Mouse (Mus musculus) hindbrain, embryonic 15.5 days (tissue): Measurements from ENCODE around the gene 1700017N19Rik. TPM values are rescaled to one million over a fixed set of nuclear protein-coding genes. Genes with fewer than 3 reads are reported as not detected.
"Not testable (repeated sequence)": the region's sequence is repeated elsewhere in the genome, so short reads cannot be mapped to it uniquely, and the experiment has no call there.

Source experiments
- ATAC-seq: fragments of 200-750 bp; cut with Nextera tagmentation; 2 replicates; pipeline ENCODE4 v1.8.0; 2017; ENCODE audit warnings: low read depth, moderate number of reproducible peaks, moderate TSS enrichment; ENCODE audit not compliant: low FRiP score
- H3K27ac ChIP-seq: fragments of 300-500 bp; sonication (generic); replicated peaks from 2 replicates; pipeline ENCODE4 v1.5.1; 2015; ENCODE audit warnings: mild to moderate bottlenecking, inconsistent platforms
- H3K27me3 ChIP-seq: fragments of 300-500 bp; sonication (generic); 2 replicates; pipeline ENCODE4 v1.6.1; 2015; ENCODE audit warnings: control low read depth, inconsistent platforms
- H3K36me3 ChIP-seq: fragments of 300-500 bp; sonication (generic); 2 replicates; pipeline ENCODE4 v1.6.1; 2015; ENCODE audit warnings: control low read depth, inconsistent platforms
- H3K4me1 ChIP-seq: fragments of 300-500 bp; sonication (generic); replicated peaks from 2 replicates; pipeline ENCODE4 v1.6.1; 2015; ENCODE audit warnings: control low read depth, inconsistent platforms
- H3K4me2 ChIP-seq: fragments of 300-500 bp; sonication (generic); 2 replicates; pipeline ENCODE4 v1.6.1; 2015; ENCODE audit warnings: moderate library complexity, mild to moderate bottlenecking, inconsistent platforms
- H3K4me3 ChIP-seq: fragments of 300-500 bp; sonication (generic); 2 replicates; pipeline ENCODE4 v1.5.1; 2015; ENCODE audit warnings: mild to moderate bottlenecking, inconsistent platforms
- H3K9ac ChIP-seq: fragments of 300-500 bp; sonication (generic); 2 replicates; pipeline ENCODE4 v1.6.1; 2015; ENCODE audit warnings: inconsistent platforms
- H3K9me3 ChIP-seq: fragments of 300-500 bp; sonication (generic); 2 replicates; pipeline ENCODE4 v1.6.1; 2016; ENCODE audit warnings: control low read depth, inconsistent platforms
- WGBS: fragments of 180-500 bp; shearing (Covaris S2); methylation state at CpG from one replicate; pipeline ENCODE4 v1.1.7; 2015; 5-methylcytosine and 5-hydroxymethylcytosine counted together
- polyA plus RNA-seq: library from polyadenylated mRNA; unstranded; fragments of >200 nt; fragmentation: Nextera tagmentation; extraction: Ambion mirVana; gene quantifications from 2 replicates; pipeline ENCODE4 v1.2.1, GENCODE M21; 2015

1700017N19Rik gene
- 0.26 TPM in 1 of 2 replicates, not detected in the other for polyA plus RNA-seq

GRCm38 (mm10) chr10:100590323-100590722 lies at the start of gene 1700017N19Rik, which contains the start of gene 4930430F08Rik:
Gene 1700017N19Rik (plus strand): TSS chr10:100590484.
Gene 4930430F08Rik (minus strand): TSS chr10:100590423.
- no peak for ATAC-seq
- Histone ChIP-seq H3K9me3 (no peaks in the 10 kb centered on the region), H3K4me2 (peak within 1 kb of the TSS; percentile 61), H3K9ac (peak within 1 kb of the TSS; percentile 85), H3K4me1 (peaks cover 10% of the 10 kb centered on the region), H3K27ac (no peak within 1 kb of the TSS), H3K4me3 (peak within 1 kb of the TSS; percentile 87), H3K27me3 (no peaks in the 10 kb centered on the region), H3K36me3 (no peaks in the 10 kb centered on the region)
- WGBS = 72% methylated on average over 1 of the region's 1 CpGs

- Histone ChIP-seq H3K9ac (no peak overlapping the region), H3K36me3 (peaks cover 11% of the 10 kb centered on the region; the same call in 1 of the 2 replicates), H3K9me3 (no peaks in the 10 kb centered on the region), H3K27me3 (no peaks in the 10 kb centered on the region), H3K27ac (no peak overlapping the region), H3K4me2 (no peak overlapping the region), H3K4me1 (no peaks in the 10 kb centered on the region), H3K4me3 (no peak overlapping the region)
- no peak for ATAC-seq
- 65% methylated on average over 3 of the region's 3 CpGs for WGBS
Observed at GRCm38 (mm10) chr10:100556566-100557175, 33.6 kb upstream of the 1700017N19Rik start.

- ATAC-seq, H3K4me2 ChIP-seq, H3K9me3 ChIP-seq, H3K27ac ChIP-seq, H3K27me3 ChIP-seq, H3K4me1 ChIP-seq, H3K4me3 ChIP-seq, H3K9ac ChIP-seq: not testable (repeated sequence)
- WGBS = 95% methylated on average over 3 of the region's 3 CpGs
- H3K36me3 ChIP-seq = peaks cover 12% of the 10 kb centered on the region
Observed at GRCm38 (mm10) chr10:100560194-100560883, 29.9 kb upstream of the 1700017N19Rik start.

- no peak for ATAC-seq
- Histone ChIP-seq H3K9me3 (no peaks in the 10 kb centered on the region), H3K4me1 (no peaks in the 10 kb centered on the region), H3K27me3 (no peaks in the 10 kb centered on the region), H3K36me3 (peaks cover 22% of the 10 kb centered on the region), H3K4me3 (no peak overlapping the region), H3K27ac (no peak overlapping the region), H3K9ac (no peak overlapping the region), H3K4me2 (no peak overlapping the region)
- 98% methylated on average over 3 of the region's 3 CpGs for WGBS
Observed at GRCm38 (mm10) chr10:100564112-100564511, 26.2 kb upstream of the 1700017N19Rik start.

- Histone ChIP-seq H3K4me3 (no peak overlapping the region), H3K9ac (no peak overlapping the region), H3K4me2 (no peak overlapping the region), H3K27me3 (no peaks in the 10 kb centered on the region), H3K27ac (no peak overlapping the region), H3K4me1 (no peaks in the 10 kb centered on the region), H3K36me3 (peaks cover 43% of the 10 kb centered on the region), H3K9me3 (no peaks in the 10 kb centered on the region)
- 92% methylated on average over 3 of the region's 3 CpGs for WGBS
- no peak for ATAC-seq
Observed at GRCm38 (mm10) chr10:100571707-100572106, 18.6 kb upstream of the 1700017N19Rik start.

- Histone ChIP-seq H3K9me3 (no peaks in the 10 kb centered on the region), H3K36me3 (peaks cover 48% of the 10 kb centered on the region), H3K4me3 (no peak overlapping the region), H3K4me2 (no peak overlapping the region), H3K27me3 (no peaks in the 10 kb centered on the region), H3K27ac (no peak overlapping the region), H3K4me1 (no peaks in the 10 kb centered on the region), H3K9ac (no peak overlapping the region)
- WGBS = 96% methylated on average over 7 of the region's 7 CpGs
- no peak for ATAC-seq
Observed at GRCm38 (mm10) chr10:100574505-100575149, 15.7 kb upstream of the 1700017N19Rik start.

GRCm38 (mm10) chr10:100575294-100575693 lies 15.0 kb upstream of the 1700017N19Rik start:
- 94% methylated on average over 7 of the region's 7 CpGs for WGBS
- H3K36me3 ChIP-seq = peaks cover 48% of the 10 kb centered on the region
- no peak for ATAC-seq
- no peaks in the 10 kb centered on the region for H3K27me3 ChIP-seq
- no peak overlapping the region for H3K27ac ChIP-seq
- H3K9ac ChIP-seq = no peak overlapping the region
- H3K4me3 ChIP-seq = no peak overlapping the region
- no peaks in the 10 kb centered on the region for H3K4me1 ChIP-seq
- H3K4me2 ChIP-seq = no peak overlapping the region
- H3K9me3 ChIP-seq = no peaks in the 10 kb centered on the region

- no peak for ATAC-seq
- Histone ChIP-seq H3K4me1 (peaks cover 10% of the 10 kb centered on the region), H3K36me3 (peaks cover 3% of the 10 kb centered on the region; the same call in 1 of the 2 replicates), H3K4me3 (no peak overlapping the region), H3K4me2 (no peak overlapping the region), H3K9me3 (no peaks in the 10 kb centered on the region), H3K9ac (no peak overlapping the region), H3K27me3 (no peaks in the 10 kb centered on the region), H3K27ac (no peak overlapping the region)
- 85% methylated on average over 3 of the region's 3 CpGs for WGBS
Observed at GRCm38 (mm10) chr10:100584178-100584577, 6.1 kb upstream of the 1700017N19Rik start.

- H3K9ac ChIP-seq = peak overlapping the region; percentile 85
- WGBS = 42% methylated on average over 7 of the region's 7 CpGs
- H3K27ac ChIP-seq = peak overlapping the region; percentile 89
- peaks cover 3% of the 10 kb centered on the region; the same call in 1 of the 2 replicates for H3K36me3 ChIP-seq
- peak overlapping the region; percentile 61 for H3K4me2 ChIP-seq
- ATAC-seq = peak; percentile 16
- no peaks in the 10 kb centered on the region for H3K27me3 ChIP-seq
- no peaks in the 10 kb centered on the region for H3K9me3 ChIP-seq
- peak overlapping the region; percentile 87 for H3K4me3 ChIP-seq
- peaks cover 10% of the 10 kb centered on the region for H3K4me1 ChIP-seq
Observed at GRCm38 (mm10) chr10:100588524-100588923, 1.8 kb upstream of the 1700017N19Rik start.

- Histone ChIP-seq H3K9me3 (no peaks in the 10 kb centered on the region), H3K4me2 (peak overlapping the region; percentile 61), H3K4me3 (peak overlapping the region; percentile 87), H3K36me3 (peaks cover 3% of the 10 kb centered on the region; the same call in 1 of the 2 replicates), H3K27me3 (no peaks in the 10 kb centered on the region), H3K4me1 (peaks cover 10% of the 10 kb centered on the region), H3K9ac (peak overlapping the region; percentile 85), H3K27ac (peak overlapping the region; percentile 89)
- WGBS = under 1% methylated on average over 31 of the region's 31 CpGs
- ATAC-seq = peak; percentile 98
Observed at GRCm38 (mm10) chr10:100588932-100589388, 1.3 kb upstream of the 1700017N19Rik start.

- 80% methylated on average over 3 of the region's 3 CpGs for WGBS
- Histone ChIP-seq H3K9me3 (no peaks in the 10 kb centered on the region), H3K27me3 (no peaks in the 10 kb centered on the region), H3K4me3 (no peak overlapping the region), H3K9ac (no peak overlapping the region), H3K4me2 (no peak overlapping the region), H3K36me3 (no peaks in the 10 kb centered on the region), H3K27ac (no peak overlapping the region), H3K4me1 (no peaks in the 10 kb centered on the region)
- ATAC-seq = no peak
Observed at GRCm38 (mm10) chr10:100598339-100598738, 8.1 kb downstream of the 1700017N19Rik start.

- no peak overlapping the region for H3K27ac ChIP-seq
Observed at GRCm38 (mm10) chr10:100603511-100603910, 13.2 kb downstream of the 1700017N19Rik start.

More at GRCm38 (mm10) chr10:100603511-100603910, 13.2 kb downstream of the 1700017N19Rik start:
- Histone ChIP-seq H3K9me3 (no peaks in the 10 kb centered on the region), H3K27me3 (no peaks in the 10 kb centered on the region), H3K4me1 (no peaks in the 10 kb centered on the region), H3K36me3 (no peaks in the 10 kb centered on the region), H3K9ac (no peak overlapping the region), H3K4me2 (no peak overlapping the region), H3K4me3 (no peak overlapping the region)
- WGBS = 70% methylated on average over 9 of the region's 9 CpGs
- ATAC-seq = no peak
